Mouse (Mus musculus) heart, embryonic 15.5 days (tissue): ENCODE data around the gene Mrpl57. TPM values are rescaled to one million over a fixed set of nuclear protein-coding genes. Genes with fewer than 3 reads are reported as not detected.

Experiments used
- ATAC-seq: fragments of 200-750 bp; cut with Nextera tagmentation; replicated peaks from 2 replicates; pipeline ENCODE4 v1.8.0; 2017; ENCODE audit warnings: low read depth, moderate TSS enrichment; ENCODE audit not compliant: insufficient number of reproducible peaks, insufficient read depth, low FRiP score
- H3K27ac ChIP-seq: fragments of 300-500 bp; sonication (generic); 2 replicates; pipeline ENCODE4 v1.5.1; 2015; ENCODE audit warnings: mild to moderate bottlenecking, inconsistent platforms
- H3K27me3 ChIP-seq: fragments of 300-500 bp; sonication (generic); 2 replicates; pipeline ENCODE4 v1.6.1; 2015; ENCODE audit warnings: inconsistent platforms
- H3K36me3 ChIP-seq: fragments of 300-500 bp; sonication (generic); 2 replicates; pipeline ENCODE4 v1.6.1; 2015; ENCODE audit warnings: mild to moderate bottlenecking, inconsistent platforms
- H3K4me1 ChIP-seq: fragments of 300-500 bp; sonication (generic); replicated peaks from 2 replicates; pipeline ENCODE4 v1.6.1; 2015; ENCODE audit warnings: inconsistent platforms
- H3K4me2 ChIP-seq: fragments of 300-500 bp; sonication (generic); 2 replicates; pipeline ENCODE4 v1.6.1; 2015; ENCODE audit warnings: inconsistent platforms, mild to moderate bottlenecking, moderate library complexity
- H3K4me3 ChIP-seq: fragments of 300-500 bp; sonication (generic); 2 replicates; pipeline ENCODE4 v1.5.1; 2015; ENCODE audit warnings: mild to moderate bottlenecking, inconsistent platforms
- H3K9ac ChIP-seq: fragments of 300-500 bp; sonication (generic); 2 replicates; pipeline ENCODE4 v1.6.1; 2015; ENCODE audit warnings: mild to moderate bottlenecking, inconsistent platforms
- H3K9me3 ChIP-seq: fragments of 300-500 bp; sonication (generic); replicated peaks from 2 replicates; pipeline ENCODE4 v1.6.1; 2016; ENCODE audit warnings: inconsistent platforms
- WGBS: fragments of 180-500 bp; shearing (Covaris S2); methylation state at CpG from one replicate; pipeline ENCODE4 v1.1.7; 2015; ENCODE audit warnings: mixed read lengths; 5-methylcytosine and 5-hydroxymethylcytosine counted together
- polyA plus RNA-seq: library from polyadenylated mRNA; unstranded; fragments of >200 nt; fragmentation: Nextera tagmentation; extraction: Ambion mirVana; gene quantifications from 2 replicates; pipeline ENCODE4 v1.2.1, GENCODE M21; 2015

Mrpl57 gene
- 116 and 118 TPM in 2 replicates for polyA plus RNA-seq

GRCm38 (mm10) chr14:57825788-57826751, at the start of gene Mrpl57, which contains the start of gene Ska3:
Gene Mrpl57 (plus strand): TSS chr14:57826234.
Gene Ska3 (minus strand): TSS chr14:57826185.
- Histone ChIP-seq H3K9me3 (no peaks in the 10 kb centered on the region), H3K27me3 (no peaks in the 10 kb centered on the region), H3K36me3 (peaks cover 20% of the 10 kb centered on the region), H3K9ac (peak within 1 kb of the TSS; percentile 84), H3K27ac (peak within 1 kb of the TSS; percentile 93), H3K4me2 (peak within 1 kb of the TSS; percentile 73), H3K4me3 (peak within 1 kb of the TSS; percentile 71), H3K4me1 (peaks cover 18% of the 10 kb centered on the region)
- ATAC-seq = peak; percentile 91
- WGBS = under 1% methylated on average over 96 of the region's 96 CpGs

GRCm38 (mm10) chr14:57787406-57787805, 38.6 kb upstream of the Mrpl57 start:
- Histone ChIP-seq H3K4me1 (no peaks in the 10 kb centered on the region), H3K27me3 (no peaks in the 10 kb centered on the region), H3K9me3 (no peaks in the 10 kb centered on the region), H3K36me3 (no peaks in the 10 kb centered on the region), H3K27ac (no peak overlapping the region), H3K4me3 (no peak overlapping the region), H3K4me2 (no peak overlapping the region), H3K9ac (no peak overlapping the region)
- 41% methylated on average over 4 of the region's 4 CpGs for WGBS
- ATAC-seq = no peak

DNA sequence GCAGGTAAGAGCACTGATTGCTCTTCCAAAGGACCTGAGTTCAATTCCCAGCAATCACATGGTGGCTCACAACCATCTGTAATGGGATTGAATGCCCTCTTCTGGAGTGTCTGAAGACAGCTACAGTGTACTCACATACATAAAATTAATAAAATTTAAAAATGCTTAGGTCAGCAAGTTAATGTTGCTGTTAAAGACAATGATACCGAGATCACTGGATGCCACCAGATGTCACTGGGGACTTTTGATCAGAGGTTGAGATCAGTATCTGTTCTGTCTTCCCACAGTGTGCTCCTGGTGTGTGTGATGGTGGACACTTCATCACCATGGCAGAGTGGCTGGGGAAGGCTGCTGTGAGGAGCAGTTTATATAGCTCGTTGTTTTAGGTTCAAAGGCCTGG, 36.7 kb upstream of the Mrpl57 start:
- no peaks in the 10 kb centered on the region for H3K9me3 ChIP-seq
- H3K4me2 ChIP-seq = no peak overlapping the region
- H3K4me3 ChIP-seq = no peak overlapping the region
- H3K36me3 ChIP-seq = no peaks in the 10 kb centered on the region
- no peak overlapping the region for H3K9ac ChIP-seq
- H3K27ac ChIP-seq = no peak overlapping the region
- no peak for ATAC-seq
- WGBS = 72% methylated on average over 2 of the region's 2 CpGs
- H3K4me1 ChIP-seq = no peaks in the 10 kb centered on the region
- H3K27me3 ChIP-seq = no peaks in the 10 kb centered on the region

- Histone ChIP-seq H3K4me3 (no peak overlapping the region), H3K27me3 (no peaks in the 10 kb centered on the region), H3K9ac (no peak overlapping the region), H3K9me3 (no peaks in the 10 kb centered on the region), H3K4me1 (no peaks in the 10 kb centered on the region), H3K4me2 (no peak overlapping the region), H3K36me3 (no peaks in the 10 kb centered on the region), H3K27ac (no peak overlapping the region)
- ATAC-seq = no peak
- WGBS = 88% methylated on average over 9 of the region's 9 CpGs
Measured at GRCm38 (mm10) chr14:57789759-57790158, 36.3 kb upstream of the Mrpl57 start.

DNA sequence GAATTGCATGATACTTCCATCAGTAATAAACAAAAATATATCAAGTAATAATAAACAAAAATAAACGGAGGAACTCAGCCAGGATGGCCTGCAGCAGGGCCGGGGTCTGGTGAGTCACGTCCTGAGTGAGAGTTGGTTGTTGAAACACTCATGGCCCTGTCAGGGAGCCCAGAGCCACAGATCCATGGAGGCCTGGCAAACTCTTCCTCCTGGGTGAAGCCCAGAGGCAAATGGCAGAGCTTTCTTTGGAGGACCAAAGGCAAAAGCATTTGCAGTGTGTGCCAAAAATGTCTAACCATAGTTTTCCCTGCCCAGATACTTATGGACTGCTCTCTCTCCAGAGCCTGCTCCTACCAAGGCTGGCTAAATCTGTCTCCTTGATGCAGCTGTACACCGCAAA, 34.9 kb upstream of the Mrpl57 start:
- 68% methylated on average over 4 of the region's 4 CpGs for WGBS
- Histone ChIP-seq H3K27ac (no peak overlapping the region), H3K4me2 (no peak overlapping the region), H3K36me3 (no peaks in the 10 kb centered on the region), H3K27me3 (no peaks in the 10 kb centered on the region), H3K9ac (no peak overlapping the region), H3K4me3 (no peak overlapping the region), H3K9me3 (no peaks in the 10 kb centered on the region), H3K4me1 (no peaks in the 10 kb centered on the region)
- no peak for ATAC-seq

DNA sequence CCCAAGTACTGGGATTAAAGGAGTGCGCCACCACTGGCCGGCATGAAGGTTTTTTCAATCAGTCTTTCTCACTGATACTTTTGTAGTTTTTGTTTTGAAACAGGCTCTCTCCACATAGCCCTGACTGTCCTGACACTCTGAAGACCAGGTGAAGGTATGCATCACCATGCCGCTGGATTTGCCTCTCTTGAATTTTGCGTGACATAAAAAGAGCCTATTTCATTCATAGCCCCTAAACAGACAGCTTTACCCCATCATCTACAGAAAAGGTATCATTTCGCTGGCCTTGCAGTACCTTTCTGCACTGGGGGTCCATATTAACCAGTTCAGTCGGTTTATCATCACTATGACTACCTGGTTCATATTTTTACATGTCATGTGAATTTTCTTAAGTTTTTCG, 28.5 kb upstream of the Mrpl57 start:
- ATAC-seq = peak; percentile 11; the same call in 1 of the 2 replicates
- H3K9ac ChIP-seq = peak overlapping the region; percentile 83; the same call in 1 of the 2 replicates

GRCm38 (mm10) chr14:57797991-57798931, 27.8 kb upstream of the Mrpl57 start, which contains the start of gene Sap18:
Gene Sap18 (plus strand): TSS chr14:57798180.
- H3K9me3 ChIP-seq = no peaks in the 10 kb centered on the region
- peak within 1 kb of the TSS; percentile 83 for H3K9ac ChIP-seq
- ATAC-seq = peak; percentile 98
- H3K27me3 ChIP-seq = no peaks in the 10 kb centered on the region
- H3K4me2 ChIP-seq = peak within 1 kb of the TSS; percentile 87
- peak within 1 kb of the TSS; percentile 86 for H3K4me3 ChIP-seq
- WGBS = under 1% methylated on average over 99 of the region's 99 CpGs
- peaks cover 11% of the 10 kb centered on the region for H3K36me3 ChIP-seq
- peak within 1 kb of the TSS; percentile 69 for H3K27ac ChIP-seq
- H3K4me1 ChIP-seq = peaks cover 19% of the 10 kb centered on the region

More for the DNA sequence above, 28.5 kb upstream of the Mrpl57 start:
- Histone ChIP-seq H3K4me2 (peak overlapping the region; percentile 87), H3K9me3 (no peaks in the 10 kb centered on the region), H3K4me3 (peak overlapping the region; percentile 86), H3K27ac (peak overlapping the region; percentile 59; the same call in 1 of the 2 replicates), H3K27me3 (no peaks in the 10 kb centered on the region), H3K36me3 (peaks cover 4% of the 10 kb centered on the region), H3K4me1 (peaks cover 19% of the 10 kb centered on the region)
- 15% methylated on average over 7 of the region's 7 CpGs for WGBS

DNA sequence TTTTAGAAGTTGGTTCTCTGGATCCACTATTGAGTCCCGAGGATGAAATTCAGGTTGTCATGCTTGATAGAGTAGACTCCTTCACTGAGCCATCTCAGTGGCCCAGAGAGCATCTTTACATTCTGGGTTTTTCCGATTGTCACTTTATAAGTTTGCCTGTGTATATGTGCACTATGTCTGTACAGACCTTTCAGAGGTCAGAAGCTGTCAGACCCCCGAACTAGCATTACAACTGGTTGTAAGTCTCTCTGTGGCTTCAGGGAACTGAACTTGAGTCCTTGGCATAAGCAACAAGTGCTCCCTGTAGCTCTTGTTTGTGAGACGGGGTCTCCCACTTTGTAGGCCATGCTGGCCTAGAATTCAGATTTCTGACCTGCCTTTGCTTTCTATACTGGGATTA, 22.3 kb upstream of the Mrpl57 start:
- no peak overlapping the region for H3K27ac ChIP-seq
- WGBS = 83% methylated on average over 4 of the region's 4 CpGs
- no peak overlapping the region for H3K9ac ChIP-seq
- H3K36me3 ChIP-seq = peaks cover 53% of the 10 kb centered on the region
- no peak for ATAC-seq
- no peaks in the 10 kb centered on the region for H3K9me3 ChIP-seq
- H3K27me3 ChIP-seq = no peaks in the 10 kb centered on the region
- peaks cover 17% of the 10 kb centered on the region for H3K4me1 ChIP-seq
- no peak overlapping the region for H3K4me2 ChIP-seq
- H3K4me3 ChIP-seq = no peak overlapping the region

GRCm38 (mm10) chr14:57808558-57808957, 17.5 kb upstream of the Mrpl57 start:
- WGBS = 74% methylated on average over 5 of the region's 5 CpGs

GRCm38 (mm10) chr14:57810886-57811285, 15.1 kb upstream of the Mrpl57 start:
- Histone ChIP-seq H3K36me3 (peaks cover 68% of the 10 kb centered on the region), H3K9ac (no peak overlapping the region), H3K4me2 (no peak overlapping the region), H3K27me3 (no peaks in the 10 kb centered on the region), H3K27ac (no peak overlapping the region), H3K4me3 (no peak overlapping the region), H3K9me3 (no peaks in the 10 kb centered on the region), H3K4me1 (no peaks in the 10 kb centered on the region)
- WGBS = 68% methylated on average over 2 of the region's 2 CpGs
- ATAC-seq = no peak

More at GRCm38 (mm10) chr14:57808558-57808957, 17.5 kb upstream of the Mrpl57 start:
- H3K4me2 ChIP-seq = no peak overlapping the region
- no peaks in the 10 kb centered on the region for H3K27me3 ChIP-seq
- H3K4me3 ChIP-seq = no peak overlapping the region
- peaks cover 77% of the 10 kb centered on the region for H3K36me3 ChIP-seq
- no peaks in the 10 kb centered on the region for H3K4me1 ChIP-seq
- no peaks in the 10 kb centered on the region for H3K9me3 ChIP-seq
- ATAC-seq = no peak
- no peak overlapping the region for H3K27ac ChIP-seq
- H3K9ac ChIP-seq = no peak overlapping the region

DNA sequence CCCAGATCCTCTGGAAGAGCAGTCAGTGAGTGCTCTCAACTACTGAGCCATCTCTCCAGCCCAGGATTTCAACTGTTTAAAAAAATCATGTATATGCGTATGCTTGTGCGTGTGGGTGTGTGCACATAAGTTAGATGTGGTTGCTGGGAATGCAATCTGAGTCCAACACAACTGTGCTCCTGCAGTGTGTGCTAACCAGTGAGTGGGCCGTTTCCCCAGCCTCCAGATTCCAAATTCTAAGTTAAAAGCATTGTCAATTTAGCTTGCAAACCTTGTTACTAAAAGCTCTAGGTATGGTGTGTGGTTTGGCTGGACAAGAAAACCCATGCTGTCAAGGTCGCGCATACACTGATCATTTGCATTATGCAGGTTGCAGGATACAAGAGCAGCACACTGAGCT, 14.2 kb upstream of the Mrpl57 start:
- H3K4me3 ChIP-seq = no peak overlapping the region
- H3K27me3 ChIP-seq = no peaks in the 10 kb centered on the region
- no peak overlapping the region for H3K4me2 ChIP-seq
- H3K27ac ChIP-seq = no peak overlapping the region
- no peaks in the 10 kb centered on the region for H3K9me3 ChIP-seq
- 95% methylated on average over 5 of the region's 5 CpGs for WGBS
- no peaks in the 10 kb centered on the region for H3K4me1 ChIP-seq
- no peak for ATAC-seq
- peaks cover 66% of the 10 kb centered on the region for H3K36me3 ChIP-seq
- H3K9ac ChIP-seq = no peak overlapping the region
